Mouse (Mus musculus) gastrocnemius, adult 18-20 months (tissue): Measurements from ENCODE around the gene A930017K11Rik. TPM values are rescaled to one million over a fixed set of nuclear protein-coding genes. Genes with fewer than 3 reads are reported as not detected.

Source experiments
- DNase-seq: peaks from one replicate; pipeline ENCODE4 v3.0.0; 2021; ENCODE audit warnings: low spot score
- total RNA-seq, 2 experiments: library from RNA; stranded (reverse); gene quantifications; 2 replicates each; pipeline ENCODE4 v1.2.3; 2021

A930017K11Rik gene
- total RNA-seq, 2 experiments from 2014 or later, result not detected

GRCm38 (mm10) chr17:25959630-25960467 is 7.5 kb upstream of the A930017K11Rik start:
- DNase-seq, result no peak

DNA sequence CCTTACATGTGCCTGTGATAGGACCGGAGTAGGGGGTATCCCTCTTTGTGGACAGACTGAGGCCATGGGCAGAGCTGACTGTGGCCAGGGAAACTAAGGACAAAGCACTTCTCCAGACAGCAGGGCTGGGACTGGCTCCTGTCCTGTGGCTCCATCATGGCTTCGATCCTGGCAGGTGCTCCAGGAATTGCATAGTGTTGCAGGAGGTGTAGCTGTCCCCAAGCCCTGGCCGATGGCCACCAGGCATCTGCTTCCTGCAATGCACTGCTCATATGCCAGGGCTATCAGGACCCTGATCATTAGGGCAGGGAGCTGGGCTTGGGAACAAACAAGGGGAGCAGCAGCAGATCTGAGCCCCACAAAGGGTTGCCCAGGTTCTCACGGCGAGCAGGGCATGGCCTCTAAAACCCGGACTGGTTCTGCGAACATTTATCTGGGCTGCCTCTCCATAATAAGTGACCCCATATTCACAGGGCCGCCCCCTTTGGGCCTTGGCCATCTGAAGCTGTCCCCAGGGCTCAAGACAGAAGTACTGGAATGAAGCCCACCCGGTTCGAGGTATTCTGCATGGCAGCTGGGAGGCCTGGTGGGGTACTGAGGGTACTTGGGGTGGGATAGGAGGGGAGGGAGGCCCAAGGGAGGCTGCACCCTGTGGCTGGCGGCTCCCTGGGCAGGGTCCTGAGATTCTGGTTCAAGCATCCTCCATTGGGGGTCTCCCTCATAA is 6.6 kb upstream of the A930017K11Rik start:
- no peak for DNase-seq

DNA sequence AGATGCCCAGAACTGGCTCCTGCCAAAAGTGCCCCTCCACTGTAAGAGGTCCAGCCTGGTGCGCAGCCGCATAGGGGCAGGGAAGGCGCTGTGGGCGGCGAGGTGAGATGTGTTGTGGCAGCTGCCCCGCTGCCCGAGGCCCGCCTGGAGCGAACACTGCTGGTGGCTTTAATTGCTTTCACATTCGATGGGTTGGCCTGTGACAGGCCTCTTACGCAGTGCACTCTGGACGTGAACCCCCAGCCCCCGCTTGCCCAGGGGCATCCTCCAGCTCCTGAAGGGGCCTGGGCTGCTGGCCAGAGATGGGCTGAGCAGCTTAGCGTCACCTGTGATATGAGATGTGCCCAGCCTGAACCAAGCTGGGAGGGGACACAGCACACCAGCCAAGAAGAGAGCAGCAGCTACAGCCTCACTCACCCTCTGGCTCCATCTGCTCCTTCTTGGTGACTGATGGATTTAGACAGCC is 5.3 kb upstream of the A930017K11Rik start:
- no peak for DNase-seq

- no peak for DNase-seq
Observed at GRCm38 (mm10) chr17:25956631-25957030, 4.3 kb upstream of the A930017K11Rik start.

GRCm38 (mm10) chr17:25956201-25956600 is 3.8 kb upstream of the A930017K11Rik start:
- no peak for DNase-seq

DNA sequence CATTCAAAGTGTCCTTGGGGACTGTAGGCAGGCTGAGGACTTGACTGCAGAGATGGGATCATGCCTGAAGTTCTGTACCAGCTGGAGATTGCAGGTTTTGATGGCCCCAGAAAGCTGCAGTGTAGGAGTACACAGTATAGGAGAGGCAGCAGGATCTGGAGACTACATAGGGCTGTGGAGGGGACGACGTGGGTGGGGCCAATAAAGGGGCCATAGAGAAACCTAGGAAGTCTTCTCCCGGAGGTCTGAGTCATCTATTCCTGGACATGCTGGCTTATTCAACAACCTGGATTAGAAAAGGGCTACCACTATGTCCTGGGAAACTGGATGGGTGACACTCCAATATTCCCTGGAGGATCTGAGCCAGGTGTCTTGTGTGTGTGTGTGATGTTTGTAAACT is 3.4 kb upstream of the A930017K11Rik start:
- no peak for DNase-seq

GRCm38 (mm10) chr17:25954671-25955070 is 2.3 kb upstream of the A930017K11Rik start:
- no peak for DNase-seq

GRCm38 (mm10) chr17:25953161-25953560 is 796 bp upstream of the A930017K11Rik start:
- DNase-seq, result no peak

- no peak for DNase-seq
Observed at GRCm38 (mm10) chr17:25951225-25951802, 1.1 kb downstream of the A930017K11Rik start.

DNA sequence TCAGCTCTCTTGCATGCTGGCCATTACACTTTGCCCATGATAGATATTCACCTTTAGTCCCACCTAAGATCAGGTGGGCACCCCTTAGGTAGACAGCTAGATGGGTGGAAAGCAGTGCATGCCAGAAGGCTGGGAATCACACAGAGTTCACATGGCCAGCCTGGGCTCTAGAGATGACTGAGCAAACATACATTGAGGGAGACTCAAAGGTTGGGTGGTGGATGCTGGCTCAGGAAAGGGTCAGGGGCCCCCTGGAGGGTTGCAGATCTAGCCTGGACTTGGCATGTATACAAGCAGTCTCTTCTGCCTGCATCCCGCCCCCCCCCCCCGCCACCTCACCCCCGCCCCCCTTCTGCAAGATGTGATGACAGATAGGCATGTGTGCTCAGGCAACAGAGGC is 1.7 kb downstream of the A930017K11Rik start:
- no peak for DNase-seq

GRCm38 (mm10) chr17:25949981-25950380 is 2.4 kb downstream of the A930017K11Rik start:
- DNase-seq, result no peak

GRCm38 (mm10) chr17:25948051-25948450 is 4.3 kb downstream of the A930017K11Rik start:
- DNase-seq, result no peak

DNA sequence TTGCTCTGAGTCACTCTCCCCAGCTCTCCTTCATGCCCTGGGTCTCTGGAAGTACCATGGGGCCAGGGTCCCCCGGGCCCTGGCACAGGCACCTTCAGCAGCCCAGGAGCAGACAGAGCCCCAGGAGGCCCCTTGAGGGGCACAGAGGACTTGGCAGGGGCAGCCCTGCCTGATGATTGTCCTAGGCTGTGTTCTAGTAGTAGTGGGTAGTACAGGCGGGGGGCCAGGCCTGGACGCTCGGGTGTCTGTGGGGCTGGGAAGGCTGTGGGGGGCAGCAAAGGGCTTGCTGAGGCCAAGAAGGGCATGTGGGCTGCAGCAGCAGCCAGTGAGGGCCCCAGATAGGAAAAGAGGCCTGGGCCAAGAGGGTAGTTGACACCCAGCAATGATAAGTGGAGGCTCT is 4.8 kb downstream of the A930017K11Rik start:
- no peak for DNase-seq

GRCm38 (mm10) chr17:25946891-25947290 is 5.5 kb downstream of the A930017K11Rik start:
- DNase-seq, result no peak

- no peak for DNase-seq
Observed at GRCm38 (mm10) chr17:25946349-25946748, 6.0 kb downstream of the A930017K11Rik start.

DNA sequence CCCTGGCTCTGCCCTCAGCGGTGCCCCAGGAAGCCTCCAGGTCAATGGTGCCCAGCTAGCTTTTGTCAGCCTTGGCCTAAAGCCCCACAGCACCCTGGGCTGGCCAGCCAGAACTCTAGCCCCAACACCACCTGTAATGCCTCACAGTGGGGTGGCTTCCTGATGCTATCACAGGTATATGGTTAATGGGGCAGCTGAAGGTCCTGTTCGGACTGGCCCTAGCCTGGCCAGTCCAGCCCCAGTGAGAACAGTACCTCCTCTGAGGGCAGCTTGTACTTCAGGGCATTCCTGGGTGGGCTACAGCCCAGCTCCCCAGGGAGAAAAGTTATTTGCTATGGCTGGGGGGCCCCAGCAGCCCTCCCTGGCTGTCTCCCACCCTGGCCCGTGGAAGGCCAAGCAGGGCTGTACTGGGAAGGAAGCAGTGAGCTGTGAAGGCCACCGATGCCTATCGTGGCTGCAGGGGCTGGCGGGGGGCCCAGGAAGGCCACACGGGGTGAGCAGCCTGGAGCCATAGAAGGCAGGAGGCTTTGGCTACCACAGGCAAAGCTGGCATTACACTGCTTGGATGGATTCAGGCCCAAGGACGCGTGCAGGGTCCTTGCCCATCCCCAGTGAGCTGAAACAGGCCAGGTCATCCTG is 6.7 kb downstream of the A930017K11Rik start:
- no peak for DNase-seq

DNA sequence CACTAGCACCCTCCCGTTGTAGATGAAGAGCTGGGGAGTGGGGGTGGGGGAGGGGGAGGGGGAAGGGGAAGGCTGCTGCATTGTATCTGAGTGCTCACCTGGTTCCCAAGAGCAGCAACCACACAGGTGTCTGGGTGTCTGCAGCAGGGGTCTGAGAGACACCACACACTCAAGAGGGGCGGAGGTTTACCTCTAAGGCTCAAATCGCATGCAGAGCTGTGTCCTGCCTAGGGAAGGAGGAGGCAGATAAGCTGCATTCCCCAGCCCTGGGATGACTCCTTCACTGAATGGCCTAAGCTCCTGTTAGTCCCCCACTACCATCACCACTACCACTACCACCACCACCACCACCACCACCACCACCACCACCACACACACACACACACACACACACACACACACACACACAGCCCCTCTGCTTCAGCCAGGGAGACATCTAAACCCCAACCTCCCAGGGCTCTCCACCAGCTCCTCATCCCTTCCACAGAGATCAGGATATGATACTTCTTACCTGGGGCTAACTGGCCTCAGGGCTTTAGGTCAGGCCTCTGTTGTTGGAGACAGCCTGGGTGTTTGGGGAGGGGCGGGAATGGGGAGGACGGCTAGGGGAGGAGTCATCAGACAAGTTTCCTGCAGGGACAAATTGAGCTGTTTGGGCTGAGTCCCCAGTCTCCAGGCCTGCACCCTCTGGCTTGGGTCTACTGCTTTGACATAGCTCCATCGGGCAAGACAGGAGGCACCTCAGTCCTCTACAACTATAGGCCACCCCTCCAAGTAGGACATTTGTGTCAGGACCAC is 7.8 kb downstream of the A930017K11Rik start, which contains the start of the genes Pigq and Nhlrc4:
Gene Pigq (minus strand): TSS at position 571 of the 798 bp plus-strand sequence.
Gene Nhlrc4 (minus strand): TSS at position 596 of the 798 bp plus-strand sequence.
- no peak for DNase-seq

- DNase-seq, result no peak
Observed at GRCm38 (mm10) chr17:25943769-25944168, 8.6 kb downstream of the A930017K11Rik start.

GRCm38 (mm10) chr17:25943221-25943620 is 9.1 kb downstream of the A930017K11Rik start:
- DNase-seq, result no peak

DNA sequence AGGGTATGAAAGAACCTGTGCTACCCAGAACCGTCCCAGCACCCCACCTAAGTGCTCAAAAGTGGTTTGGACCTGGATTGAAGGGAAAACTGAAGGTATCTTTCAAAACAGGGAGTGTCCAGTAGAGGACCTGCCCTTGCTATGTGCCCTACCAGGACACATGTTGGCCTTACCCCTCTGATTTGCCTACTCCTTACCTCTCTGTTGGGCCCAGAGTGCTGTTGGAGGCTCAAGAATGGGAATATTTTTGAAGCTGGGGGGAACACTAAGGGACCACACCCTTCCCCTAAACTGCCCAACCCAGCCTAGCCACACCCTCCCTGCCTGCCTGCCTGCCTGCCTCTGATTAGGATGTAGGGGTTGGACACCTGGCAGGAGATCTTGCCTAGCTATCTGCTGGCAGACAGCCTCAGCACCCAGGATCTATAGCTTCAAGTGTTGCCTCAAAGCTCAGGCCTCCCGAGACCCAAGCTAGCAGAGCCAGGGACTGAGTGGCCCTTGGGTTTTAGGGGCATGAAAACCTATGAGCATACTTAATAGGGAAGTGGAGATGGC is 9.7 kb downstream of the A930017K11Rik start:
- DNase-seq, result no peak
